Mouse (Mus musculus) ES-Bruce4 (cell line): ENCODE measurements around the gene Spsb2. TPM values are rescaled to one million over a fixed set of nuclear protein-coding genes. Genes with fewer than 3 reads are reported as not detected.
"Not testable (repeated sequence)": the region's sequence is repeated elsewhere in the genome, so short reads cannot be mapped to it uniquely, and the experiment has no call there.

Source experiments
- H3K27ac ChIP-seq: 2 replicates; pipeline ENCODE4 v1.5.1; 2012; ENCODE audit warnings: low read length, inconsistent platforms; ENCODE audit not compliant: insufficient read depth
- H3K27me3 ChIP-seq: 2 replicates; pipeline ENCODE4 v1.6.1; 2012; ENCODE audit warnings: mild to moderate bottlenecking, low read length, inconsistent platforms; ENCODE audit not compliant: control insufficient read depth, poor library complexity, insufficient read depth, severe bottlenecking
- H3K36me3 ChIP-seq: 2 replicates; pipeline ENCODE4 v1.6.1; 2012; ENCODE audit warnings: inconsistent platforms, mild to moderate bottlenecking, low read length, moderate library complexity; ENCODE audit not compliant: control insufficient read depth, poor library complexity, insufficient read depth, severe bottlenecking
- H3K4me1 ChIP-seq: one replicate; pipeline ENCODE4 v1.8.1; 2011; ENCODE audit warnings: low read length; ENCODE audit not compliant: control insufficient read depth, insufficient read depth
- H3K4me3 ChIP-seq: 2 replicates; pipeline ENCODE4 v1.5.1; 2011; ENCODE audit warnings: low read depth, mild to moderate bottlenecking, low read length
- H3K9ac ChIP-seq: 2 replicates; pipeline ENCODE4 v1.6.1; 2012; ENCODE audit warnings: low read depth, mild to moderate bottlenecking, inconsistent platforms; ENCODE audit not compliant: poor library complexity, severe bottlenecking
- H3K9me3 ChIP-seq: replicated peaks from 2 replicates; pipeline ENCODE4 v1.6.1; 2012; ENCODE audit warnings: mild to moderate bottlenecking, low read length, inconsistent platforms; ENCODE audit not compliant: control insufficient read depth, poor library complexity, insufficient read depth, severe bottlenecking
- CTCF ChIP-seq: IDR thresholded peaks from one replicate; pipeline ENCODE4 v1.8.1; 2011; ENCODE audit warnings: low read depth, low read length
- EP300 ChIP-seq: IDR thresholded peaks from 2 replicates; pipeline ENCODE4 v1.6.1; 2011; ENCODE audit warnings: low read depth, low read length; ENCODE audit not compliant: insufficient read depth
- POLR2A ChIP-seq: IDR thresholded peaks from one replicate; pipeline ENCODE4 v1.8.1; 2011; ENCODE audit warnings: low read length; ENCODE audit not compliant: insufficient read depth
- polyA plus RNA-seq: library from polyadenylated mRNA; stranded (reverse); fragments of >200 nt; gene quantifications from 2 replicates; pipeline ENCODE4 v1.2.4, GENCODE M21; 2011; ENCODE audit warnings: low read depth; ENCODE audit not compliant: missing spikeins, insufficient read depth, insufficient read length

Spsb2 gene
- polyA plus RNA-seq, 1 experiment = 4.6 TPM

GRCm38 (mm10) chr6:124829799-124830700, 21.6 kb downstream of the Spsb2 start:
- peaks cover 26% of the 10 kb centered on the region for H3K36me3 ChIP-seq
- no peaks in the 10 kb centered on the region for H3K27me3 ChIP-seq
- H3K27ac ChIP-seq = peak overlapping the region; percentile 82
- peak overlapping the region; percentile 89 for H3K9ac ChIP-seq
- no peak for TF ChIP-seq CTCF
- TF ChIP-seq POLR2A = peak; percentile 14
- H3K4me3 ChIP-seq = peak overlapping the region; percentile 98
- peaks cover 2% of the 10 kb centered on the region for H3K4me1 ChIP-seq
- no peaks in the 10 kb centered on the region for H3K9me3 ChIP-seq

DNA sequence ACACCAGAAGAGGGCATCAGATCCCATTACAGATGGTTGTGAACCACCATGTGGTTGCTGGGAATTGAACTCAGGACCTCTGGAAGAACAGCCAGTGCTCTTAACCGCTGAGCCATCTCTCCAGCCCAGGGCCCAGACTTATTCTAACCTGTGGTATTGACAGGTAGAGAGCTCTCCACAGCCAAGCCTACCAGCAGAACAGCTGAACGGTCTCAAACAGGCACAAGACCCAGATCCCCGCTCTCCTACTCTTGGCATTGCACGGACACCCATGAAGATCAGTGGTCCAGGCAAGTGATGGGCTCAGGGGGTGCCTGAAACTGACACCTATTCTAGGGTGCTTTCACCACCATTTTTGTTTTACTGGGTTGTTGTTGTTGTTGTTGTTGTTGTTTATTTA, 22.7 kb downstream of the Spsb2 start:
- Histone ChIP-seq H3K36me3 (peaks cover 17% of the 10 kb centered on the region), H3K9ac (peak overlapping the region; percentile 89; the same call in 1 of the 2 replicates), H3K4me3 (peak overlapping the region; percentile 7; the same call in 1 of the 2 replicates)
- not testable (repeated sequence) for H3K9me3 ChIP-seq, H3K4me1 ChIP-seq, H3K27ac ChIP-seq, H3K27me3 ChIP-seq

- H3K36me3 ChIP-seq = peaks cover 17% of the 10 kb centered on the region
- no peaks in the 10 kb centered on the region for H3K9me3 ChIP-seq
- H3K27me3 ChIP-seq = no peaks in the 10 kb centered on the region
- TF ChIP-seq CTCF (no peak), EP300 (no peak), POLR2A (no peak)
- peaks cover 2% of the 10 kb centered on the region for H3K4me1 ChIP-seq
- no peak overlapping the region for H3K4me3 ChIP-seq
- no peak overlapping the region for H3K9ac ChIP-seq
- H3K27ac ChIP-seq = no peak overlapping the region
Measured at GRCm38 (mm10) chr6:124831649-124832048, 23.2 kb downstream of the Spsb2 start.

DNA sequence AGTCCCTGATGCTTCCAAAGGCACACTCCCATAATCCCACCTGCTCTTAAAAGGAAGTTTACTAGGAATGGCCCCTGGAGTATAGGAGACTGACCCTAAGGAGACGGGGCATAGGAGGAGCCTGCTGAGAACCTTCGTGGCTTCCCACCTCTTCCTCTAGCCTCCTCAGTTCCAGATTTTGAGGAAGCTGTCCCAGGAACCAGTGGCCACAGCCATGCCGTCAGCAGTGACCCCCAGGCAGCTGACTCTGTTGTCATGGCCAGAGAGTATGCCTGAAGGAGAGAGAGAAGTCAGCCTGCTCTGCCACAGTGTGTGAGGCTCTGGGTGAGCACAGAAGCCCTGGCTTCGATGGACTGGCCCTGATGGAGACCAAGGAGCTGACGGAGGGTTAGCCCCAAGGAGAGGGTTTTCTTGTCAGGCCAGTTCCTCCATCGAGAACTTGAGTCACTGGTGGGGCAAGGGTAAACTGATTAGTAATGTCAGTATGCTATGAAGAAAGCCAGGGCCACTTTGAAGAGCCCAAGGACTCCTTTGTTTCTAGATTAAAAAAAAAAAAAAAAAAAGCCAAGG, 26.1 kb downstream of the Spsb2 start:
- Histone ChIP-seq H3K27ac (no peak overlapping the region), H3K9me3 (no peaks in the 10 kb centered on the region), H3K27me3 (no peaks in the 10 kb centered on the region), H3K4me3 (no peak overlapping the region), H3K9ac (no peak overlapping the region), H3K36me3 (peaks cover 17% of the 10 kb centered on the region), H3K4me1 (peaks cover 4% of the 10 kb centered on the region)
- TF ChIP-seq POLR2A = no peak
- no peak for TF ChIP-seq EP300
- TF ChIP-seq CTCF = no peak

DNA sequence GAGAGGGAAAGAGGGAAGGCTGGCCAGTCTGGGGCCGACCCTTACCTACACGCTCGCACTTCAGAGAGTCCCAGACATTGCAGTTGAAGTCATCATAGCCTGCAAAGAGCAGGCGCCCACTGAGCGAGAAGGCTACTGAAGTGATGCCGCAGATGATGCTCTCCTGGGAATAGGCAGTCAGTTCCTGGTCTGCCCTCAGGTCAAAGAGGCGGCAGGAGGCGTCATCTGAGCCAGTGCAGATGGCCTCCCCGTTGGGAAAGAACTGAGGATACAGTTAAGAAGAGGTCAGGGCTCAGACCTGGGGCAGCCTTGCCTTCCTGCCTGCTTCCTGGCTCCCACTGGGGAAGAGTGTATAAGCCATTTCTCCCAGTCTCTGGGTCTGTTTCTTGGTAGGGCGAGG, 27.1 kb downstream of the Spsb2 start:
- TF ChIP-seq EP300 = no peak
- no peak for TF ChIP-seq CTCF
- TF ChIP-seq POLR2A = no peak
- peaks cover 4% of the 10 kb centered on the region for H3K4me1 ChIP-seq
- no peak overlapping the region for H3K27ac ChIP-seq
- H3K36me3 ChIP-seq = peaks cover 17% of the 10 kb centered on the region
- no peaks in the 10 kb centered on the region for H3K9me3 ChIP-seq
- H3K4me3 ChIP-seq = no peak overlapping the region
- no peaks in the 10 kb centered on the region for H3K27me3 ChIP-seq
- H3K9ac ChIP-seq = no peak overlapping the region

GRCm38 (mm10) chr6:124836411-124836810, 27.9 kb downstream of the Spsb2 start:
- H3K27ac ChIP-seq = no peak overlapping the region
- H3K9me3 ChIP-seq = no peaks in the 10 kb centered on the region
- H3K9ac ChIP-seq = no peak overlapping the region
- no peak for TF ChIP-seq POLR2A
- H3K36me3 ChIP-seq = peaks cover 16% of the 10 kb centered on the region
- H3K27me3 ChIP-seq = no peaks in the 10 kb centered on the region
- H3K4me3 ChIP-seq = no peak overlapping the region
- H3K4me1 ChIP-seq = peaks cover 2% of the 10 kb centered on the region
